Mouse (Mus musculus) Muller cell, postnatal 12 days (primary cell): ENCODE measurements at regions not wholly inside any gene's neighbourhood (a gene's known extent, or its start where the extent isn't known, plus 50 kb on each side); places are given as distances from the start of the nearest gene placed in this dataset.

Experiments
- DNase-seq: peaks from one replicate; pipeline ENCODE4 v3.0.0-alpha.2; 2015; ENCODE audit errors: inconsistent ontology term

DNA sequence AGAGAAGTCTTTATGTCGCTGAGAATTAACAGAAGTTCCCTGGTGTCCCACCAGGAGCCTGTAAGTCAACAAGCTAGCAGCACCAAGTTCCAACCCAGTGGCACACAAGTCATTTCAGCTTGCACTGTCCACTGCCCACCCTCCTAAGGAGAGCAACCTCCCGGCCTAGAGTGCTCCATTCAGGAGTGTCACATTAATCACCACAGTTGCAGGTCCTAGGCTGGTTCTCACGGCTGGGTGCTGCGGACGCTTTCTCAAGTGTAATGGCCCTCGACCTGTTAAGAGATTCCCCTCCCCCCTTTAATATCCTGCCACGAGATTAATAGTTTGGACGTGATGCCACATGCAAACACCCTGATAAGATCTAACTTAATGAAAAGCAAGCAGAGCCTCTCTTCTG, 288.2 kb upstream of the Usp25 start:
- DNase-seq = no peak

- peak; percentile 17 for DNase-seq
Observed at GRCm38 (mm10) chr16:76718809-76719208, 294.7 kb upstream of the Usp25 start.

DNA sequence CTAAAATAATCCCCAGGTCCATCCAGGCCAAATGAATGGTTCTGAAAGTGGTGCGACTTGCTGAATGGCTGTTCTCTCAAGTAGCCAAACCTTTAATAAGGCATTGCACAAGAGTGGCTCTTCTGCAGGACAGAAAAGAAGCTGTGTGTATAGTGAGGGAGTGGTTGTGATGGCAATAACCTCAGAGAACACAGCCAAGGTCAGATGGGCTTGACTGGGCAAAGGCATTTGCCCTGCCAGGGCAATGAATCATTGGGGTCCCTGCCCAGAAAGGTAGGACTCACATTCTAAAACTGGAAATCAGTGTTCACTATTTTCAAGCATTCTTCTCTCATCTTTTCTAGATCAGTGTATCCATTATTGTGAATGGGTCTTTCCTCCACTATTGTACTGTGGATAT, 295.4 kb upstream of the Usp25 start:
- DNase-seq = peak; percentile 45

GRCm38 (mm10) chr16:76694913-76695312, 318.6 kb upstream of the Usp25 start:
- DNase-seq = peak; percentile 34

DNA sequence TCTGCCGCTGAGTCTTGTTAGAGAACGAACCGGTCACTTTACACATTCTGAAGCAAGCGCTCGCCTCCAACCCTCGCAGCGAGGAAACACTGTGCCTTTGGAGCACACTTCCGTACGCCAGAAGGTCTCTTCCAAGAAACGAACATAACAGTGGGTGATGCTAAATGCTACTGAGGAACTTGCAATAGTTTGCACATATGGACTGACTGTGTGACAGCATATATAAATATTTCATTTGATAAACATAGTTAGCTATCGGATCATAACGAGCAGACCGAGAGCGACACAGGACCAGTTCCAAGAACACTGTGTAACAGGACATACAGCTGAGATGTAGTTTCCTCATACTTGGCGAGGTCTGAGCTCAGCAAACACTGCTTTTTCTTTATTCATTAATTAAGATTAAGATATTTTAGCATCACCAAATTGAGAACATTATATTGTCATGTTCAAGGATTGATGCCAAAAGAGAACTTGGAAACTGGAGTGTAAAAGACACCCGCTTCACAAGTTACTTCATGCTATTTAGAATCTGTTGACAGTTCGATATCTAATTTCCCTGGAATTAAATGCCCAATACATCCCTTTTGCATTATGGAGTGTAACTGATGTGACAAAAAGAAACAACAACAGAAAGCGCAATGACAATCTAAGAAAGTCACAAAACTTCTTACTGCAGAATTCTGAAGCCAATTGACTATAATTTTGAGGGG, 314.3 kb upstream of the Nrip1 start:
- no peak for DNase-seq

DNA sequence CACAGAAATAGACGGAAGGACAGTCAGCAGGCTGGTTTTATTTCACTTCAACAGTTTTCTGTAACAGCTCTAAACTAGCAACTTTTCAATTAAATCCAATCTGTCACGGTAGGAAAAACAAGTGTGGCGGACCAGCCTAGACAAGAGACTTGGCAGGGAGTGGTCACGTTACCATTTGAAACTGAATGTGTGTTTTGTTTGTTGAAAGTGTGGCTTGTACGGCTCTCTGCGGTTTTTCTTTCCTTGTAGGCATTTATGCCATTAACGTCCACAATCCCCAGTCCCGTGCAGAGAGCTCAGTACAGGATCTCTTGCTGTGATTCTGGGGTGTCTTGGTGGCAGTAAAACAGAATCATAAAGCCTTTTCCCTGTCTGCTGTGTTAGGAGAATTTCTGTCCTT, 311.9 kb upstream of the Nrip1 start:
- peak; percentile 35 for DNase-seq

DNA sequence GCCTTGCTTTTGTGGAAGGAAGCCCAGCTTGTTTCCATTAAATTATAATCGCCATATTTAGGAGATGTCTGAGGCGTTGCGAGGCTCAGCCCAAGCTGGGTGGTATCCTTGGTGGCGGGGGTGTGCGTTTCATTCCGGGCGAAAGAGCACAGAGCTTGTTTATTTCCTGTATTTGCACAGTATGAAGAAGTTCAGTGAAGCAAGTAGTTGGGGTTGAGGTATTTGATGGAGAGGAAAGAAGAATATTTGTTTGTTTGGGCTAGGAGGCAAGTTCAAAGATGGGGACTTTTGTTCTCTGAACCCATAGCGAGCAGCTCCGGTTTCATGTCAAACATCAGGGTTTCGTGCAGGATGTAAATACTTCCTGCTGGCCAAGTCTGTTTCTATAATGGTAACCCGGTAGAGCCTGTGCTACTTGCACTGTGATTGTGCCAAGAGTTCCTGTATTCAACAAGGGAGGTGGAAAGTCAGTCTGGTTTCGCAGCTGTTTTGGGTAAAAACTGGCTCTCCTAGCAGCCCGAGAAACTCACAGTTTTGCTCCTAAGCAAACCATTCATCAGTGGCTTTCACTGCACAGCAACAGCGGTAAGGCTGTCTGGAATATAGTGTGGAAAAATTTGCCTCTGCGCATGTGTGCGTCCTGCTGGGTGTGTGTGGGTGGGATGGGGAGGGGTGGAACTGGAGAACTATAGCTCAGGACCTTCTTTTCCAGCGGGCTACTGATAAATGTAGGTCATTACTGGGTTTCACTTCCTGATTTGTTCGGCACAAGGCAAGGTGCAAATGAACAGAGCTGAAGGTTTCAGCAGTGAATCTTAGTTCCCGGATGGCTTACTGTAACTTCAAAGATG, 306.7 kb upstream of the Nrip1 start:
- no peak for DNase-seq

GRCm38 (mm10) chr16:76678885-76679284, 305.3 kb upstream of the Nrip1 start:
- DNase-seq = no peak

- DNase-seq = no peak
Observed at GRCm38 (mm10) chr16:76669795-76670194, 296.2 kb upstream of the Nrip1 start.

- DNase-seq = no peak
Observed at GRCm38 (mm10) chr16:76667046-76667445, 293.4 kb upstream of the Nrip1 start.

- DNase-seq = no peak
Observed at GRCm38 (mm10) chr16:76655106-76655505, 281.5 kb upstream of the Nrip1 start.

GRCm38 (mm10) chr16:76644281-76644680, 270.7 kb upstream of the Nrip1 start:
- no peak for DNase-seq

DNA sequence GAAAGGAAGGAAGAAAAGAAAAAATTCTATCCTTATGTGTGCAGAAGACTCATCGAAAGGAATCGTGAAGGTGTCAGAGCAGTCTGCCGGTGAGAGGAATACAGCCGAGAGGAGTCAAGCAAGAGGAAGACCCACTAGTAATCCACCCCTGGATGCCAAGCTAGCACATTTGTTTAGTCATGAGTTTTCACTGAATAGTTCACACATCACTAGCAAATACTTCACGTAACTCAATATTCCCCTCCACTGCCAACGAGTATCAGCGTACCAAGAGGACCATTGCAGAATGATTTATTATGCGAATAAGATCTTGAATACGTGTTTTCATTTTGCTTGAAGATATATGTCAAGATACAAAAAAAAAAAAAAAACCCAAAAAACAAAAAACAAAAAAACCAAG, 270.2 kb upstream of the Nrip1 start:
- DNase-seq = no peak

DNA sequence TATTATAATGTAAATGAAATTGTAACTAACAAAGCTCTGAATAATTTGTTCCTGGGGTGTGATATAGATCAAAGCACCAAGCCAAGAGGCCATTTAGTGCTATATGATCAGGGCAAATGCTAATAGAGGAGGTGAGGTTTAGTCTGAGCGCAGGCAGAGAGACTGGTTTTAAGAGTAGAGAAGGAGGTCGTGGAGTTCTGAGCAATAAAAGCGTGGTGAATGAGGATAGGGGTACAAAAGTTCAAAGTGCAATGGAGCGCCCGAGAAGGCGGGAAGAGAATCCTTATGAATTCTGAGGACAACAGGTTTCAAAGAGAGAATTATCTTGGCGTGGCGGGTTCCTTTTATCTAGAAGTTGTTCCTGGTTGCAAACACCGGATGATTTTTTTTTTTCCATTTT, 261.5 kb upstream of the Nrip1 start:
- DNase-seq = no peak

GRCm38 (mm10) chr16:76634196-76634698, 260.6 kb upstream of the Nrip1 start:
- DNase-seq = no peak

DNA sequence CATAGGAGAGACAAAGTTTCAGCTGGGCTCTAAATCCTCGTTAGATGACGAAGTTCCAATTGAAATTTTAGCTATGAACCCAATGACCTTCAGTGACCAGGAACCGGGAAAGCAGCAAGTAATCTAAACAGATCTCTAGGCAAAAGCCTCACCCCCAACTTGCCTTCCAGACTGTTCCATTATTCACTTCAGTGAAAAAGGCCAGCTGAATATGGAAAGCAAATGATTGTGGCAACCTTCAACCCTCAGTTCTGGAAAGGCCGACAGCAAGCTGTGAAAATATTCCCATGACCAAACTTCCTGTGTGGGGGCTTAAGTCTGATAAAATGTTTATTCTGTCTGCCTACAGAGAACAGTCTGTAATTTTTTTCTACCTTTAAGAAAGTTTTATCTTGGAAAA, 252.5 kb upstream of the Nrip1 start:
- DNase-seq = peak; percentile 6

DNA sequence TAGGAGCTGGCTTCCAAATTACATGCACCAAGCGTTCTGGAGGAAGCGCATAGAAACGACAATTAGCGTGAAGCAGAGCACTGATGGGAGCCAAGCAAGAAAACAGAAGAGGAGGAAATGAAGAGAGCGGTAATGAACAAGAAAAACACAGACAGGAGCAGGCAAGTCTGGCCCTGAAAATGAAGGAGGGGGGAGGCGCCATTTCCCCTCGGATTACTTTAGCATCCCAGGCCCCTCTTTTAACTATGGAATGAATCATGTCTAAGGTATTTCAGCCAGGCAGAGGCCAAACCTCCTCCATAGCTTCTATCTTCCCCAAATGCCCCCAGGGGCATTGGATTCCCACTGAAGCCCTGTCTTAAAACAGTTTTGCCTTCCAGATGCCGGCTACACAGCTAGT, 248.1 kb upstream of the Nrip1 start:
- peak; percentile 73 for DNase-seq

GRCm38 (mm10) chr16:76618295-76618694, 244.7 kb upstream of the Nrip1 start:
- DNase-seq = no peak

GRCm38 (mm10) chr16:76611061-76611460, 237.4 kb upstream of the Nrip1 start:
- peak; percentile 22 for DNase-seq

- DNase-seq = no peak
Observed at GRCm38 (mm10) chr16:76604914-76605313, 231.3 kb upstream of the Nrip1 start.

- no peak for DNase-seq
Observed at GRCm38 (mm10) chr16:76603846-76604258, 230.2 kb upstream of the Nrip1 start.

GRCm38 (mm10) chr16:76603431-76603830, 229.8 kb upstream of the Nrip1 start:
- DNase-seq = no peak

DNA sequence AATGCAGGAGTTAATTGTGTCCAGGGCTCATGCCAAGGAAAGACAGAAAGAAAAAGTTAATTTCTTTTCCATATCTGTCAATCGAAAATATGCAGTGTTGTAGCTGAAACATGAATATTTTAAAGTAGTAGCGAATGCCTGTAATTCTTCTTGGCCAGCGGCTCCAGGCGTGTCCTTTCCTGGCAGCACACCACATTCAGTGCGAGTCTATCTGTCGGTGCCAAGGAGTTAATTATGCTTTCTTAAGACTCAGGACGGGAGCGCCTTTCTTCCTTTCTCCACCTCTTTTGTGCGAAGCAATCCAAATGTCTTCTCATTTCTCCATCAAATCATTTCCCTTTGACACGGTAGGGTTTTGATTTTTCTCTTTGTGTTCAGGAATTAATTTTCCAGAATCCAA, 226.5 kb upstream of the Nrip1 start:
- peak; percentile 25 for DNase-seq
